Mouse (Mus musculus): ENCODE data around the gene Lhfp. TPM values are rescaled to one million over a fixed set of nuclear protein-coding genes. Genes with fewer than 3 reads are reported as not detected.

The Lhfp gene
- total RNA-seq, 2 experiments from 2014 or later: 0.34 to 2.1 TPM

GRCm38 (mm10) chr3:53147001-53147400 is 105.7 kb downstream of the Lhfp start:
- no peak for ATAC-seq (replicated peaks; ENCODE audit: low FRiP score, poor library complexity, severe bottlenecking)

- no peak for ATAC-seq (replicated peaks; ENCODE audit: low FRiP score, poor library complexity, severe bottlenecking)
These were observed 107.4 kb downstream of the Lhfp start for GRCm38 (mm10) chr3:53148751-53149150.

- ATAC-seq (replicated peaks; ENCODE audit: low FRiP score, poor library complexity, severe bottlenecking): no peak
These were observed 108.4 kb downstream of the Lhfp start for GRCm38 (mm10) chr3:53149625-53150320.

GRCm38 (mm10) chr3:53151081-53151480 is 109.8 kb downstream of the Lhfp start:
- no peak for ATAC-seq (replicated peaks; ENCODE audit: low FRiP score, poor library complexity, severe bottlenecking)

GRCm38 (mm10) chr3:53151607-53152006 is 110.3 kb downstream of the Lhfp start:
- no peak for ATAC-seq (replicated peaks; ENCODE audit: low FRiP score, poor library complexity, severe bottlenecking)

GRCm38 (mm10) chr3:53161963-53162362 is 120.6 kb downstream of the Lhfp start:
- ATAC-seq (replicated peaks; ENCODE audit: low FRiP score, poor library complexity, severe bottlenecking): no peak

- no peak for ATAC-seq (replicated peaks; ENCODE audit: low FRiP score, poor library complexity, severe bottlenecking)
These were observed 124.0 kb downstream of the Lhfp start for GRCm38 (mm10) chr3:53165281-53165680.

GRCm38 (mm10) chr3:53166001-53166400 is 124.7 kb downstream of the Lhfp start:
- ATAC-seq (replicated peaks; ENCODE audit: low FRiP score, poor library complexity, severe bottlenecking): no peak

GRCm38 (mm10) chr3:53169486-53169885 is 128.2 kb downstream of the Lhfp start:
- no peak for ATAC-seq (replicated peaks; ENCODE audit: low FRiP score, poor library complexity, severe bottlenecking)

- ATAC-seq (replicated peaks; ENCODE audit: low FRiP score, poor library complexity, severe bottlenecking): no peak
These were observed 132.2 kb downstream of the Lhfp start for GRCm38 (mm10) chr3:53173310-53174063.

- no peak for ATAC-seq (replicated peaks; ENCODE audit: low FRiP score, poor library complexity, severe bottlenecking)
These were observed 138.6 kb downstream of the Lhfp start for GRCm38 (mm10) chr3:53179936-53180335.

GRCm38 (mm10) chr3:53185439-53185838 is 144.1 kb downstream of the Lhfp start:
- no peak for ATAC-seq (replicated peaks; ENCODE audit: low FRiP score, poor library complexity, severe bottlenecking)

- no peak for ATAC-seq (replicated peaks; ENCODE audit: low FRiP score, poor library complexity, severe bottlenecking)
These were observed 152.1 kb downstream of the Lhfp start for GRCm38 (mm10) chr3:53193441-53193840.

GRCm38 (mm10) chr3:53195666-53196107 is 154.4 kb downstream of the Lhfp start:
- ATAC-seq (replicated peaks; ENCODE audit: low FRiP score, poor library complexity, severe bottlenecking): no peak

- ATAC-seq (replicated peaks; ENCODE audit: low FRiP score, poor library complexity, severe bottlenecking): no peak
These were observed 158.8 kb downstream of the Lhfp start for GRCm38 (mm10) chr3:53200175-53200574.

GRCm38 (mm10) chr3:53200853-53201252 is 159.5 kb downstream of the Lhfp start:
- ATAC-seq (replicated peaks; ENCODE audit: low FRiP score, poor library complexity, severe bottlenecking): no peak

GRCm38 (mm10) chr3:53201670-53202069 is 160.3 kb downstream of the Lhfp start:
- ATAC-seq (replicated peaks; ENCODE audit: low FRiP score, poor library complexity, severe bottlenecking): no peak

GRCm38 (mm10) chr3:53202184-53202583 is 160.9 kb downstream of the Lhfp start:
- no peak for ATAC-seq (replicated peaks; ENCODE audit: low FRiP score, poor library complexity, severe bottlenecking)

- ATAC-seq (replicated peaks; ENCODE audit: low FRiP score, poor library complexity, severe bottlenecking): no peak
These were observed 161.4 kb downstream of the Lhfp start for GRCm38 (mm10) chr3:53202698-53203097.

GRCm38 (mm10) chr3:53203656-53204055 is 162.3 kb downstream of the Lhfp start:
- ATAC-seq (replicated peaks; ENCODE audit: low FRiP score, poor library complexity, severe bottlenecking): no peak

- ATAC-seq (replicated peaks; ENCODE audit: low FRiP score, poor library complexity, severe bottlenecking): no peak
These were observed 163.1 kb downstream of the Lhfp start for GRCm38 (mm10) chr3:53204348-53204984.
